Mouse (Mus musculus) naive thymus-derived CD4-positive, alpha-beta T cell, adult 2 months (primary cell): ENCODE measurements at regions not wholly inside any gene's neighbourhood (a gene's known extent, or its start where the extent isn't known, plus 50 kb on each side); places are given as distances from the start of the nearest gene placed in this dataset.

Experiments used
- DNase-seq: peaks from one replicate; pipeline ENCODE4 v3.0.0-alpha.2; 2011; ENCODE audit warnings: low read depth

- DNase-seq, result no peak
These were observed 303.3 kb upstream of the Sel1l start for GRCm38 (mm10) chr12:92152043-92152921.

GRCm38 (mm10) chr12:92137539-92137938 lies 288.6 kb upstream of the Sel1l start:
- no peak for DNase-seq

GRCm38 (mm10) chr12:92127648-92128047 lies 278.7 kb upstream of the Sel1l start:
- DNase-seq, result no peak

- no peak for DNase-seq
These were observed 271.3 kb upstream of the Sel1l start for GRCm38 (mm10) chr12:92120164-92120815.

- no peak for DNase-seq
These were observed 260.7 kb upstream of the Sel1l start for GRCm38 (mm10) chr12:92109615-92110014.

- DNase-seq, result no peak
These were observed 251.1 kb upstream of the Sel1l start for GRCm38 (mm10) chr12:92100080-92100479.

- DNase-seq, result no peak
These were observed 243.9 kb upstream of the Sel1l start for GRCm38 (mm10) chr12:92092794-92093365.

GRCm38 (mm10) chr12:92073209-92073608 lies 224.3 kb upstream of the Sel1l start:
- DNase-seq, result no peak

- DNase-seq, result no peak
These were observed 213.8 kb upstream of the Sel1l start for GRCm38 (mm10) chr12:92062731-92063130.

GRCm38 (mm10) chr12:92040481-92040880 lies 191.5 kb upstream of the Sel1l start:
- DNase-seq, result no peak

- no peak for DNase-seq
These were observed 180.2 kb upstream of the Sel1l start for GRCm38 (mm10) chr12:92029192-92029591.

- no peak for DNase-seq
These were observed 179.4 kb upstream of the Sel1l start for GRCm38 (mm10) chr12:92028354-92028753.

GRCm38 (mm10) chr12:92024461-92025218 lies 175.7 kb upstream of the Sel1l start:
- no peak for DNase-seq

GRCm38 (mm10) chr12:92019593-92020224 lies 170.8 kb upstream of the Sel1l start:
- DNase-seq, result no peak

GRCm38 (mm10) chr12:92015373-92015772 lies 166.4 kb upstream of the Sel1l start:
- DNase-seq, result no peak

GRCm38 (mm10) chr12:92013979-92014378 lies 165.0 kb upstream of the Sel1l start:
- DNase-seq, result no peak

- DNase-seq, result peak; percentile 35
These were observed 164.3 kb upstream of the Sel1l start for GRCm38 (mm10) chr12:92013244-92013643.

GRCm38 (mm10) chr12:92004391-92005094 lies 155.6 kb upstream of the Sel1l start:
- DNase-seq, result no peak

GRCm38 (mm10) chr12:91999031-91999430 lies 150.1 kb upstream of the Sel1l start:
- DNase-seq, result no peak

GRCm38 (mm10) chr12:91997404-91997803 lies 148.4 kb upstream of the Sel1l start:
- no peak for DNase-seq

GRCm38 (mm10) chr12:91995545-91995944 lies 146.6 kb upstream of the Sel1l start:
- DNase-seq, result no peak
